Mouse (Mus musculus): ENCODE data around the gene Eif2a. TPM values are rescaled to one million over a fixed set of nuclear protein-coding genes. Genes with fewer than 3 reads are reported as not detected.
A peak's percentile ranks its signal among the peaks of the same experiment; 100 is the strongest.

The Eif2a gene
- total and polyA plus RNA-seq, 3 experiments = 116 to 241 (median 119) TPM

DNA sequence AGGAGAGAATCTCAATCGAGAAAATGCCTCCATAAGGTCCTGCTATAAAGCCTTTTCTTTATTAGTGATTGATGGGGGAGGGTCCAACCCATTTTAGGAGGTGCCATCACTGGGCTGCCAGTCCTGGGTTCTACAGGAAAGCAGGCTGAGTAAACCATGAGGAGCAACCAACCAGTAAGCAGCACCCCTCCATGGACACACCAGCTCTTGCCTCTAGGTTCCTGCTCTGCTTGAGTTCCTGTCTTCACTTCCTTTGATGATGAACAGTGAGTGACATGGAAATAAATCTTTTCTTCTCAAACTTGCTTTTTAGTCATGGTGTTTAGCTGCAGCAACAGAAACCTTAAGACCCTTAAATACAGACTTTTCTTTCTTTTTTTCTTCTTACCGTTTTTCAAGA lies 4.3 kb upstream of the Eif2a start:
- peak overlapping the region; percentile 58 for H3K27ac ChIP-seq (ENCODE audit: insufficient read depth, low read depth)
- peak overlapping the region in 2 of 3 experiments; percentile 91 to 96 for H3K4me3 ChIP-seq (replicated peaks in 1 of 3; ENCODE audit: low read depth in 2 of 3, low read length in 2 of 3, poor library complexity in 1 of 3)
- TF ChIP-seq POLR2A (IDR thresholded peaks at IDR 0.05; ENCODE audit: low read depth, low read length) = peak; percentile 28; the same call in 1 of the 2 replicates
- TF ChIP-seq TCF12 (IDR thresholded peaks at IDR 0.05; ENCODE audit: low read depth, low read length) = peak; percentile 11; the same call in 1 of the 2 replicates
- no peak for TF ChIP-seq USF1 (IDR thresholded peaks at IDR 0.05; ENCODE audit: low read depth, low read length)
- no peak for TF ChIP-seq MAFK (IDR thresholded peaks at IDR 0.05; ENCODE audit: insufficient replicate concordance, low read length)
- no peak for TF ChIP-seq ZNF384 (IDR thresholded peaks at IDR 0.05; ENCODE audit: low read depth, low read length)
- TF ChIP-seq CHD1 (IDR thresholded peaks at IDR 0.05; ENCODE audit: low read depth, low read length) = no peak; the same call in 1 of the 2 replicates
- no peak for TF ChIP-seq HCFC1 (IDR thresholded peaks at IDR 0.05; ENCODE audit: low read depth, low read length)
- TF ChIP-seq MYC (IDR thresholded peaks at IDR 0.05; ENCODE audit: low read depth, low read length) = no peak
- TF ChIP-seq MAZ (IDR thresholded peaks at IDR 0.05; ENCODE audit: low read depth, low read length) = no peak
- no peak for TF ChIP-seq EP300 (IDR thresholded peaks at IDR 0.05; ENCODE audit: low read length)
- H3K9me3 ChIP-seq (replicated peaks; ENCODE audit: low read length) = no peaks in the 10 kb centered on the region
- DNase-seq (ENCODE audit: extremely low read depth) = peak; percentile 67
- peaks cover 60% of the 10 kb centered on the region for H3K79me2 ChIP-seq (replicated peaks; ENCODE audit: control insufficient read depth, extremely low read depth, insufficient read depth, poor library complexity, severe bottlenecking)
- H3K4me1 ChIP-seq (ENCODE audit: control insufficient read depth in 1 of 2, insufficient read depth in 2 of 2) = peaks cover 0 to 22% of the 10 kb centered on the region in 2 experiments; a peak in 2 of 4 replicates
- dilution Hi-C loops (cut with MboI; ENCODE audit: extremely low pct_ligation_motif_present, extremely low pct_unique_long_range_greater_than_20kb, low sequenced_read_pairs) = no loop called here
- H3K36me3 ChIP-seq (replicated peaks in 1 of 2; ENCODE audit: control insufficient read depth in 1 of 2, insufficient read depth in 1 of 2, low read length in 1 of 2) = peaks cover 26 to 41% of the 10 kb centered on the region in 2 experiments
- no peaks in the 10 kb centered on the region for H3K27me3 ChIP-seq (replicated peaks)
- peak overlapping the region; percentile 100 for H3K9ac ChIP-seq (ENCODE audit: insufficient read depth, low read depth)
- in situ Hi-C loops (cut with MboI; ENCODE audit: low pct_ligation_motif_present, low pct_unique_long_range_greater_than_20kb, low sequenced_read_pairs) = no loop called here
- peak overlapping the region; percentile 96 for H3K4me2 ChIP-seq (ENCODE audit: insufficient read depth, low read depth, poor library complexity, severe bottlenecking)

- H3K9me3 ChIP-seq (replicated peaks; ENCODE audit: low read length) = no peaks in the 10 kb centered on the region
- H3K9ac ChIP-seq (ENCODE audit: insufficient read depth, low read depth) = peak overlapping the region; percentile 100
- TF ChIP-seq MXI1 (IDR thresholded peaks at IDR 0.05; ENCODE audit: low read depth, low read length) = no peak
- 0 out of 2 replicates have a peak, but pooled peaks have one; percentile 1 for TF ChIP-seq ZMIZ1 (IDR thresholded peaks at IDR 0.05; ENCODE audit: low read depth, low read length)
- TF ChIP-seq SIN3A (IDR thresholded peaks at IDR 0.05; ENCODE audit: low read length) = peak; percentile 48; the same call in 1 of the 2 replicates
- TF ChIP-seq CHD1 (IDR thresholded peaks at IDR 0.05; ENCODE audit: low read depth, low read length) = peak; percentile 97
- TF ChIP-seq ZC3H11A (IDR thresholded peaks at IDR 0.05; ENCODE audit: low read depth, low read length) = no peak
- no peak for DNase-seq (ENCODE audit: extremely low read depth)
- H3K79me2 ChIP-seq (replicated peaks; ENCODE audit: control insufficient read depth, extremely low read depth, insufficient read depth, poor library complexity, severe bottlenecking) = peaks cover 74% of the 10 kb centered on the region
- peak overlapping the region; percentile 91 to 99 (median 96) for H3K4me3 ChIP-seq (replicated peaks in 1 of 3; ENCODE audit: low read depth in 2 of 3, low read length in 2 of 3, poor library complexity in 1 of 3)
- peak overlapping the region; percentile 68; the same call in 1 of the 2 replicates for H3K4me2 ChIP-seq (ENCODE audit: insufficient read depth, low read depth, poor library complexity, severe bottlenecking)
- no peaks in the 10 kb centered on the region for H3K27me3 ChIP-seq (replicated peaks)
- H3K4me1 ChIP-seq (ENCODE audit: control insufficient read depth in 1 of 2, insufficient read depth in 2 of 2) = peaks cover 0 to 25% of the 10 kb centered on the region in 2 experiments; a peak in 2 of 4 replicates
- in situ Hi-C loops (cut with MboI; ENCODE audit: low pct_ligation_motif_present, low pct_unique_long_range_greater_than_20kb, low sequenced_read_pairs) (no loop called here), dilution Hi-C loops (cut with MboI; ENCODE audit: extremely low pct_ligation_motif_present, extremely low pct_unique_long_range_greater_than_20kb, low sequenced_read_pairs) (no loop called here)
- H3K27ac ChIP-seq (ENCODE audit: insufficient read depth, low read depth) = peak overlapping the region; percentile 38; the same call in 1 of the 2 replicates
- peaks cover 26 to 41% of the 10 kb centered on the region in 2 experiments for H3K36me3 ChIP-seq (replicated peaks in 1 of 2; ENCODE audit: control insufficient read depth in 1 of 2, insufficient read depth in 1 of 2, low read length in 1 of 2)
Measured at GRCm38 (mm10) chr3:58523386-58523785, 2.2 kb upstream of the Eif2a start.

Data from CH12.LX (cell line).